Mouse (Mus musculus) gonadal fat pad, adult 2 months (tissue): ENCODE data around the gene Smyd1. TPM values are rescaled to one million over a fixed set of nuclear protein-coding genes. Genes with fewer than 3 reads are reported as not detected.
"Not testable (repeated sequence)": the region's sequence is repeated elsewhere in the genome, so short reads cannot be mapped to it uniquely, and the experiment has no call there.

Source experiments
- DNase-seq: peaks from one replicate; pipeline ENCODE4 v3.0.0-alpha.2; 2012; ENCODE audit warnings: low read depth
- polyA plus RNA-seq: library from polyadenylated mRNA; depleted of rRNA; stranded (reverse); fragments of >200 nt; gene quantifications from 2 replicates; pipeline ENCODE4 v1.2.3, GENCODE M21; 2012; rRNA removed

Smyd1 gene
- polyA plus RNA-seq: 0.44 and 0.85 TPM in 2 replicates

GRCm38 (mm10) chr6:71321826-71322283 lies at the start of gene Smyd1:
Gene Smyd1, minus strand, starts transcription at chr6:71322233.
- no peak for DNase-seq

- no peak for DNase-seq
Observed at GRCm38 (mm10) chr6:71371085-71371605, 49.1 kb upstream of the Smyd1 start.

GRCm38 (mm10) chr6:71369416-71369815 lies 47.4 kb upstream of the Smyd1 start:
- DNase-seq: no peak

- DNase-seq: no peak
Observed at GRCm38 (mm10) chr6:71363995-71364394, 42.0 kb upstream of the Smyd1 start.

- DNase-seq: no peak
Observed at GRCm38 (mm10) chr6:71361156-71361670, 39.2 kb upstream of the Smyd1 start.

DNA sequence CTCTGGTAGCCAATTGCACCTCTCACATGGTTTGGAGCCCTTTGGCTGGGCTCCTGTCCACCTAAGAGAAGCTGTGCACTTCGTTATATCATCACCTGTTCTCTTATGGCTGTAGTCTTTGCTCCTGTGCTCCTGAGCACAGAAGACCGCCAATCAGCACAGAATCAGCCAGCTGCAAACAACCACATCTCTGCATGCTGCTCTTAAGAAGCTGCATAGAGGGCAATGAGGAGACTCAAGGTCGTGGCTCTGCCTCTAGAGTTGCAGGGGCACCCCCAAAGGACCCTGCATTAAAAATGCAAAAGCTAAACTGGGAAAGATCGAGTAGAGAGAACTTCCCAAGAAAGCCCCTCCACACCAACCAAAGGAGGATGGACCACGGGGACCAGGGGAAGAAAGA lies 38.7 kb upstream of the Smyd1 start:
- no peak for DNase-seq

DNA sequence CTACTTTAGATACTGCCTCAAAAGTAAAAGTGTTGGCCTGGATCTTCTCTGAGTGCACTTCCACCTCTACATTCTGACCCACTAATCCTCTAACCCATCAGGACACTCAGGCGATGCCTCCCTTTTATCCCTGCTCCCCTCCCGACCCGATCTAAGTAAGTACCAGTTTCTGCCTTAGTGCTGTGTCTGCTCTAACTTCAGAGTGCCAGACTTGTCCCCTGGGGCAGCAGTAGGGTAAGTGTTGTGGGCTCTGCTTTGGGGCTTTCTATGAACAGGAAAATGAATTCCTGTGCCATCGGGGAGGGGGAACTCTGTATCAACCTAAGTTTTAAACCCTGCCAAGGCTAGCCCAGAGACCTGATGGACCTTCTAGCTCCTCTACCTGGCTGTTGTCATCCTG lies 38.2 kb upstream of the Smyd1 start:
- no peak for DNase-seq

GRCm38 (mm10) chr6:71357493-71357892 lies 35.5 kb upstream of the Smyd1 start:
- DNase-seq: no peak

- DNase-seq: no peak
Observed at GRCm38 (mm10) chr6:71353722-71354121, 31.7 kb upstream of the Smyd1 start.

DNA sequence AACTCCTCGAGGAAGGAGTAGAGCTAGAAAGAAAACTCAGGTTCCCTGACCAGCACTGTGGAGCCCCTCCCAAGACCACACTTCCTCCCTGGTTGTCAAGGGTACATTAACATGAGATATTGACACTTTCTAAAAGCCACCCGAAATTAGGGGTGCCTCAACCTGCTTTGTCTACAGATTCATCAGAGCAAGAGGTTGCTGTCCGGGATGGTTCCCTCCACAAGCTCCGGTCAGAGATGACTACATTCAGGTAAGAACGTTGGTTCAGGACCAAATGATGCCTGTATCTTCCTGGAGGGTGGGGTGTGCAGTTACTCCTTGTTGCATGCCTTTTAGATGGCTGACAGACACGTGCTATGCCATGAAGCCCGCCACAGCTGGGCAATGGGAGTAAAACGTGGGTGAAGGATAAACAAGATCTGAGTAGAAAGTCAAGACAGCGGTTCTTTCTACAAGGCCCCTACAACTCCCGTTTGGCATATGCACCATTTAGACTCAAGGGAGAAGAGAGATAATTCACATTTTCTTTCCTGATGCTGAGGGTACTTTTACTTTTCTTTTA lies 30.9 kb upstream of the Smyd1 start:
- DNase-seq: no peak

DNA sequence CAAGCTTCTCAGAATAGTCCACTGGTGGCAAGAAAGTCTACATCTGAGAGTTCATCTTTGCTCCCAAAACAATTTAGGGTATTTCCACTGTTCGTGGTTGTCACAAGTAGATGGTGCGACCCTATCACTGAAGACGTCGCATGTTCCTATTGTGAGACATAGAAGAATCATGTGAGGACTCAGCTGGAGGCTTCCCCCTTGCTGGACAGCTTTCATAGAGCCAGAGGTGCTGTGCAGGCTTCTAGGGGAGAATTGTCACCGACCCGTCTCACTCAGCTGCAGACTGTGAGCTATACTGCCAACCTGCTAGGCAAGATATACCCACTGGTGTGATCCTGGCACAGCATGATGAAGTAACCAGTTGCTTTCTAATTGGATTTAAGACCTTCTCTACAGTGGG lies 30.2 kb upstream of the Smyd1 start:
- DNase-seq: no peak

GRCm38 (mm10) chr6:71351201-71351600 lies 29.2 kb upstream of the Smyd1 start:
- no peak for DNase-seq

GRCm38 (mm10) chr6:71348006-71348405 lies 26.0 kb upstream of the Smyd1 start:
- DNase-seq: no peak

DNA sequence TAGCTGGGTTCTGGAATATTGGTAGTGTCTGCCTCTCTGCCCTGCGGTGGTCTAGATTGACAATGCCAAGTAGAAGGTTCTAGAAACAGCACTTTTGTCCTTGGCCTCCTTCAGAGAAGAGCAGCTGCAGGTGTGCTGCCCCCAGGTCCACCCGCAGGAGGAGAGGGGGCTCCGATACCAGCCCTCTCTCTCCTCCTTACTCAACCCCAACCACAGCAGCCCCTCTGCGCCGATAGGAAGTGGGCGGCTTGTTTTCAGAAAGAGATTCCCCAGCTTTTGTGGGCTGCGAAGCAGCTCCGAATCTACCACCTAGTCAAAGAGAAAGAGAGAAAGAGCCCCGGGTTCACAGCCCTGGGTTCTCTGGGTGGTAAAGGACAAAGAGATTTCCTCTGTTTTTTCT lies 19.1 kb upstream of the Smyd1 start:
- no peak for DNase-seq

DNA sequence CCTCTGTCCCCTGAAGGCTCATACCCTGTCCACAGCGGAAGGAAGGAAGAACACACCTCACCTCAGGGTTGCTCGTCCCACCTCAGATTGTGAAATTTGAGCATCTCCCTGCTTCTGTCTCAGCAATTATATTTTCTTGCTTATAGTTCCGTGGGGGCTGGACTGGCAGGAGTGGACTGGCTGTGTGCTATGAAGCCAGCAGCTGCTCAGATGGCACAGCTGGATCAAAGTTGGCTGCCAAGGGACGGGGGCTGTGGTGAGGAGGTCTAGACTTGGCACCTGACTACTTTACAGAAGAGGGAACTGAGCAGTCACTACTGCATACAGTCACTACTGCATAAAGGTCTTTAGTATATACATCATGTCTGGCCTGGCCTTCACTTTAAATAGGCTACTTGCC lies 17.3 kb upstream of the Smyd1 start:
- no peak for DNase-seq

- no peak for DNase-seq
Observed at GRCm38 (mm10) chr6:71338941-71339340, 16.9 kb upstream of the Smyd1 start.

DNA sequence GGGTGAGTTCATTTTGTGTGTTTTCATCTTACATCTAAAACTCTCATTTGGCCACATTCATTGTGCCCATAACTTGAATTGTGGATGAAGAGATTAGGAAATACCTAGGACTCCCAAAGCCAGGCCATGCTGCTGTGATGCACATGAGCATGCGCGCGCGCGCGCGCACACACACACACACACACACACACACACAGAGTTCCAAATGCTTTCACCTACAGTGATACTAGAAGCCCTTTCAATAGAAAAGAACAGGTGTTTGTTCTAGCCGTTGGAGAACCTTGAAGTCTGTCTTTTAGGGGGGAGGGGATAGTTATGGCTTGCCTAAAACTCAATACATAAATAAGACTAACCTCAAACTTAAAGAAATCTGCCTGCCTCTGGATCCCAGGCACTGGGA lies 15.6 kb upstream of the Smyd1 start:
- no peak for DNase-seq

GRCm38 (mm10) chr6:71333578-71334273 lies 11.7 kb upstream of the Smyd1 start:
- no peak for DNase-seq

DNA sequence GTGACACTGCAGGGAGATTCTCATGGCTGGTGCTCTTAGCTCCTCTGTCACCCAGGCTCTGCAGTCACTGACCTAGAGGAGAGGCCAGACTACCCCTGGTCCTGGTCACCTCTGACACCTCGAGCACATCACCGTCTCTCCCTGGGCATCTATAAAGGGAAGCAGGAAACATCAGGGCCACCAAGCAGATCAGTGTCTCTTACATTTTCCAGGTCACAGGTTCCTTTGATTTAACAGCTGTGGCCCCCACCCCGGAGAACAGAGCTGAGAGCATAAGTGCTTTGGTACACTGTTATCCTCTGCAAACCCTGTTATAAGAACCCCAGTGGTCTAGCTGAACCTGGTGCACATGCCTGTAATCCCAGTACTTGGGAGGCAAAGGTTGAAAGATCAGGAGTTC lies 11.0 kb upstream of the Smyd1 start:
- no peak for DNase-seq

DNA sequence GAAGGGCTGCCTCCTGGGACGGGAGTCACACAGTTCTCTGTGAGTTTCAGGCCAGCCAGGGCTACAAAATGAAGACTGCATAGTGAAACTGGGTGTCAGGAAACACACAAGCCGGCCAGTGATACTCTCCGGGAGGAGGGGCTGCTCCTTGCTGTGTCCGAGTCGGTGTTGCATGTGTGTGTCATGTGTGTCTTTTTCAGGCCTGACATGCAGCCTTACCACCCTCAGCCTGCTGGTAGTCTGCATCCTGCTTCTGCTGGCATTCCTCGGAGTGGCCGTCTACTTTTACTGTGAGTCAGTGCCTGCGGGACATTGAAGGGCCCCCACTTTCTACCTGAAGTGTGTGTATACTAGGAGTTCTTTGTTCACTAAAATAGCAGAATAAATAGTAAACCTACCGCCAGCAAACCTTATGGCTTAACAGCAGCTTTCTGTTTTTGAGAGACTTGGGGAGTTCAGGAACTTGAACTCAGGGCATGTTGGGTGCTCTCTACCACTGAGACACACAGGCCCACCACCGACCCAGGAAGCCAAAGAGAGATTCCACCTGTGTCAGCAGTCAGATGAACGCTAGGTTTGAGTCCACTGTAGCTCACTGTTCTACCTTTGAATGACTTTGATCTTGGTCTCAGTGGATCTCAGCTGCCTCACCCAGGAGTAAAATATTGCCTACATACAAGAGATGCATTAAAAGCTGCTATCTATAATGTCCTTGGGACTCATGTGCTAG lies 10.4 kb upstream of the Smyd1 start:
- DNase-seq: no peak

- not testable (repeated sequence) for DNase-seq
Observed at GRCm38 (mm10) chr6:71331491-71331890, 9.5 kb upstream of the Smyd1 start.

DNA sequence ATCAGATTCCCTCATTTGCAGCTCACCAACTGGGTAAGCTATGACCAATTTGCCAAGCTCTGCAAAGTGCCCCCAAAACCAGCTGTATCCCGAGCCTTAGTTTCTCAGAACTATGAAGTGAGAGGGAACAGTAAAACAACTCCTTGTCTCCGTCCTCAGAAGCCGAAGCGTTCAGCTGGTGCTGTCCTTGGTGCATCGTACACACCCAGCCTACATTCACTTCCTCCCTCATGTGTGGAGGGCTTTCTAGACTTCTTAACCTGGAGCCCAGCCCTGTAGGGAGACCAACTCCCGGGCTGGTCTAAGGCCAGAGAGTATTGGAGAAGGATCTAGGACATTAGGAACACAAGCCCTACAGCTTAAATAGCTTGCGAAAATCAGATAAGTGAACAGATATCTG lies 8.5 kb upstream of the Smyd1 start:
- no peak for DNase-seq

- no peak for DNase-seq
Observed at GRCm38 (mm10) chr6:71329881-71330280, 7.8 kb upstream of the Smyd1 start.
